Mouse (Mus musculus): ENCODE measurements around the gene Pgap3.

Gene Pgap3

DNA sequence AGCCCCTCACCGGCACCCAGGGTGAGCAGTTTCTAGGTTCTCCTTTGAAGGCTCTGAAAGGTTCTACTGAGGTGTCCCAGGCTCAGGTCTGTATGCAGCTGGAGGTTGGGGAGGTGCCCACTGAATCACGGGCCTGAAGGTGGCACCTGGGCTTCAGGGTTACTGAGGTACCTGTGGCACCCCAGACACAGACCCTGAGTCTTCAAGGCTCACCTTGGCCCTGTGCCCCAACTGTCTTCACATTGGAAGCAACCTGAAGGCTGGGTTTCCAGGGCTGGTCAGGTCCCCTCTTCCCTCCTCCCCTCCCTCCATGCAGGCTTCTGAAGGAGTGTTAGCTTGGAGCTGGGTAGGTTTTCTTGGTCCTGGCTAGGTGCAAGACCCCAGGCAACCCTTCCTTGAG, 18.6 kb downstream of the Pgap3 start:
- no peak for DNase-seq (ENCODE audit: low spot score in 2 of 2)

GRCm38 (mm10) chr11:98380106-98380505, 20.2 kb downstream of the Pgap3 start:
- no peak for DNase-seq (ENCODE audit: low spot score in 2 of 2)

DNA sequence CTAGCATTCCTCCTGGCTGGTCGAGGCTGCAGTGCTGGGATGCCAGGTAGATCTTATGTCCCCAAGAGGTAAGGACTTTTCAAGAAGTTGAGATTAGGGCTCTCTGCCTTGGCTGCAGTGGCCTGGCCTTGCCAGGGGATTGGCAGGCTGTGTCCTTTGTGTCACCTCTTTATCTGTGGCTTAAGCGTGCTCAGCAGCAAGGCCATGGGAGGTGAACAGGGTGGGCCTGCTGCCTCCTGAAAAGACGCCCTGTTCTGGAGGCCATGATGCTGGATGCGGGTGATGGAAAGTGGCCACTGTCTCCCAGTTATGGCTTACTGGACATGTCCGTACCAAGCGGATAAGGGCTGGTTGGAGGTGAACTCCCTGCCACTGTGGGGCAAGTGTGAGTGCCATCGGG, 20.9 kb downstream of the Pgap3 start:
- DNase-seq (ENCODE audit: low spot score in 2 of 2), result no peak

- no peak for DNase-seq (ENCODE audit: low spot score in 2 of 2)
Measured at GRCm38 (mm10) chr11:98377787-98378186, 22.5 kb downstream of the Pgap3 start.

GRCm38 (mm10) chr11:98376756-98377155, 23.5 kb downstream of the Pgap3 start:
- DNase-seq (ENCODE audit: low spot score in 2 of 2), result no peak

- DNase-seq (ENCODE audit: low spot score in 2 of 2), result no peak
Measured at GRCm38 (mm10) chr11:98374266-98374665, 26.0 kb downstream of the Pgap3 start.

- no peak for DNase-seq (ENCODE audit: low spot score in 2 of 2)
Measured at GRCm38 (mm10) chr11:98373244-98373643, 27.0 kb downstream of the Pgap3 start.

GRCm38 (mm10) chr11:98372406-98372805, 27.9 kb downstream of the Pgap3 start:
- DNase-seq (ENCODE audit: low spot score in 2 of 2), result peak in 1 of 2 experiments; percentile 78

- no peak for DNase-seq (ENCODE audit: low spot score in 2 of 2)
Measured at GRCm38 (mm10) chr11:98371556-98372240, 28.6 kb downstream of the Pgap3 start.

DNA sequence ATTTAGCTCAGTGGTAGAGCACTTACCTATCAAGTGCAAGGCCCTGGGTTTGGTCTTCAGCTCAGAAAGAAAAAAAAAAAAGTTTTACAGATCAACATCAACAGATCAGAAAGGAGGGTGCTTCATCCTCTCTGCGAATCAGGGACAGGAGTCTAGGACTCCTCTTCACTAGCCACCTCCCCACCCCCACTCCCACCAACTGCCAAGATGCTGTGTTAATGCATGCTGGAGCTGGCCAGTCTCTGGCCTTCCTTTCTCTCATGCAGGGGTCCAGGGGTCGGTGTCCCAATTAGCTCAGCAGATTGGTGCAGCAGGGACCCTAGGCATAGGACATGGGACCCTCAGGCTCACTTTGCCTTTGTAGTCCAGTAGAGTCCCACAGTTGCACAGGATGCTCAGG, 29.7 kb downstream of the Pgap3 start:
- DNase-seq (ENCODE audit: low spot score in 2 of 2), result no peak

DNA sequence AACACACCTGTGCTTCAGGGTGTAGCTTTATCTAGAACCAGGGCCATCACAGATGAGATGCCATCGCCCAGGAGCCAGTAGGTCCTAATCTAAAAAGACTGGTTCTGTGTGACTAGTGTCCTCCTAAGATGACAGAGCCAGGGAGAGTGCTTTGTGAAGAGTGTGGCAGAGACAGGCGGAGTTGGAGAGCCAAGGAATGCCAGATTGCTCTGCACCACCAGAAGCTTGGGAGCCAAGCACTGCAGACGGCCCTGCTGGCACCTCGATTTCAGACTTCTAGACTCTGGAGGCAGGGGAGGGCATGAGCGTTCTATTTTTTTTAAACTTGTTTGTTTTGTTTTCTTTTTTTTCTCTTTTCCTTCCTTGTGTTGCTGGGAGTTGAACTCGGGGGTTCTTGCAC, 31.0 kb downstream of the Pgap3 start:
- DNase-seq (ENCODE audit: low spot score in 2 of 2), result no peak

GRCm38 (mm10) chr11:98367863-98368186, 32.5 kb downstream of the Pgap3 start:
- DNase-seq (ENCODE audit: low spot score in 2 of 2), result no peak

DNA sequence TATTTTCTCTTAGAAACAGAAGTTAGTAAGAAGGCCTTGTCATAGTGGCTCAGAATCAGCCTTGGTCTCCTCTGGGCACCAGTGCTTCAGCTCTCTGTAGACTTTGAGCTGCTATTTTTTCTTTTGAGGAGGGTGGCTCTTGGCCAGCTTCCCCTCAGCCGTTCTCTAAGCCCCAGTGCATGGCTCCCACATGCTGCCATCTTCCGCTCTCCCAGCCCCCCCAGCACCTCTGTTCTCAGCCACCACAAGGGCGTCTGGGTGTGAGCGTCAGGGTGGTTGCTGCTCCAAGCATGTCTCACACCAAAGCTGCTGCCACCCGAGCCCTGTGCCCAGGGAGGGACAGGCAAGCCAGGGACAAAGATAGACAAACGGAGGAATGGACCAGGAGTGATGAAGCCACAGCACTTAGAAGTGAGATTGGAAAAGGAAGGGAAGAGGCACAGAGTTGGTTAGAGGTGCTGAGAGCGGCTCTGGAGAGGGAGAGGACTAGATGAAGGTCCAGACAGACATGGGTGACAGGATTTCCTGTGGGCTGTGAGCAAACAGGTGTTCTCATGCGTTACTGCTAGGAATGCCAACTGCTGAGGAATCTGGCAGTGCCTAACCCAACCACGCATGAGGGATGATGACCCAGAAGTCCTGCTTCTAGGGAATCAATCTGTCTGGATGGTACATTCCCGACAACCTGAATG, 33.0 kb downstream of the Pgap3 start:
- no peak for DNase-seq (ENCODE audit: low spot score in 2 of 2)

DNA sequence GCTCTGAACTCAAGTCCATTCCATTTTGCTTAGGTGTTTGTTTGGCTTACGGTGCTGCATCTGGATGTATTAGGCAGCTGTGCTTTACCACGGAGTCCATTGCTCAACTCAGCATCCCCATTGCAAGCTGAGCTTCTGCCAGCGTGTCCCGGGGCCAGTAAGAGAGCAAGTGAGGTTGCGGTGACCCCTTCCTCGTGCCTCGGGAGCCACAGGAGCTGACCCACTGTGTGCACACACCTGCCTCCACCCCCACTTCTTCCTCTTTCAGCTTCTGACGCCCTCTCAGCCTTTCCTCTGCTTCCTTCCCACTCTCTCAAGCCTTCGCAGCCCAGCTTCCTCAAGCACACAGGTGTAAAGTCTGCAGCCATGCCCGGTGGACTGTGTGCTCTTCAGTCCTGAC, 34.0 kb downstream of the Pgap3 start:
- no peak for DNase-seq (ENCODE audit: low spot score in 2 of 2)

- DNase-seq (ENCODE audit: low spot score in 2 of 2), result no peak
Measured at GRCm38 (mm10) chr11:98364410-98364809, 35.9 kb downstream of the Pgap3 start.

- DNase-seq (ENCODE audit: low spot score in 2 of 2), result no peak
Measured at GRCm38 (mm10) chr11:98363817-98364216, 36.5 kb downstream of the Pgap3 start.

DNA sequence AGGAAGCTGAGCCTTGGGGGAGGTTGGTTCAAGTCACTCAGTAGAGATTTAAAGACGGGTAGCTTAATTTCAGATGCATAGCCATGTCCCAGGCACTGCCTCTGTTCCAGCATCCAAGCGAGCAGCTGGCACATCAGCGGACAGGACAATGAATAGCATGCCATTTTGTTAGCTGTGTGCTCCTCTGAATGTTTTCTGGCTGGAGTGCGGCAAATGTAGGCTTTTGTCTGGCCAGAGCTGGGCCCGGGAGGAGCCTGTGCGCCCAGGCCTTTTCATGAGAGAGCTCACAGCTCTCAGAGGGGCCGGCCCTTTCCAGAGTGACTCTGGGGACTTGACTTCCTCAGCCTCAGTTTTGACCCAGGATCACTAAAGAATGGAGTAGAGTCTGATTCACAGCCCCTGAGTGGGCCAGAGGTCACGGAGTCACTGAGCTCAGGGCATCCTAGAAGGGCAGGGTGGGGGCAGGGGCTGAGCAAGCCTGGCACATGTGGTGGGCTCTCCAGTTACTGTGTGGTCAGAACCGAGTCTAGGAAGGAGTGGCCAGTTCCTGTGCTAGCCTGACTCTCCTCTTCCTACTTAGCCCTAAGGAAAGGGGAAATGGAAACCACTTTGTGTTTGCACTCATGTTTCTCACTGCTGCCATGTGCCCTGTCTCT, 39.3 kb downstream of the Pgap3 start:
- no peak for DNase-seq (ENCODE audit: low spot score in 2 of 2)

- peak; percentile 79 to 95 for DNase-seq (ENCODE audit: low spot score in 2 of 2)
Measured at GRCm38 (mm10) chr11:98358161-98359083, 41.9 kb downstream of the Pgap3 start, which contains the start of gene Stard3. Gene Stard3, plus strand, starts transcription at chr11:98358368.

- no peak for DNase-seq (ENCODE audit: low spot score in 2 of 2)
Measured at GRCm38 (mm10) chr11:98357396-98358160, 42.7 kb downstream of the Pgap3 start.

- no peak for DNase-seq (ENCODE audit: low spot score in 2 of 2)
Measured at GRCm38 (mm10) chr11:98356625-98357394, 43.5 kb downstream of the Pgap3 start.
